Mouse (Mus musculus): ENCODE results near the gene Limk2.

DNA sequence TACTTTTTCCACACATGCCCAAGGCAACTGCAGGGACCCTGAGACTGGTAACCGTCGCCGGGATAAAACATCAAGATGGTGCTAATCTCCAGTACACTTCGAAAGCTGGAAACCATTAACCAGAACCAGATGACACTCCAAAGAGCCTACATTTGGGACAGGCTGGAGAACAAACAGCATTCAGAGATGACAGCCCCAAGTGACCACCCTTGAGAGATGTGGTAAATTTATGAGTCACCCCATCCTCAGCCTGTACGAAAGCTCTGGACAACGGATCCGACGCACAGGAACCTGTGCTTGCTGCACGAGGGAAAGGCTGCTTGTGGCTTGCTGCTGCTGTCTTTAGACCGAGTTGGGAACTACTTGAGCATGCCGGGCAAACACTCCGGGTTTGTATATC, 34.2 kb downstream of the Limk2 start:
- no peak for TF ChIP-seq ZNF384 (IDR thresholded peaks at IDR 0.05; ENCODE audit: low read depth, low read length)
- no peak for TF ChIP-seq CHD2 (IDR thresholded peaks at IDR 0.05; ENCODE audit: low read depth, low read length)
- TF ChIP-seq MAFK (IDR thresholded peaks at IDR 0.05; ENCODE audit: insufficient read depth, low read depth, low read length) = no peak
- no peak for TF ChIP-seq ZC3H11A (IDR thresholded peaks at IDR 0.05; ENCODE audit: borderline replicate concordance, low read depth, low read length)
